Mouse (Mus musculus): ENCODE data around the gene Car2. TPM values are rescaled to one million over a fixed set of nuclear protein-coding genes. Genes with fewer than 3 reads are reported as not detected.

Gene Car2
- polyA plus RNA-seq, 1 experiment from 2014 or later = 65.2 TPM

DNA sequence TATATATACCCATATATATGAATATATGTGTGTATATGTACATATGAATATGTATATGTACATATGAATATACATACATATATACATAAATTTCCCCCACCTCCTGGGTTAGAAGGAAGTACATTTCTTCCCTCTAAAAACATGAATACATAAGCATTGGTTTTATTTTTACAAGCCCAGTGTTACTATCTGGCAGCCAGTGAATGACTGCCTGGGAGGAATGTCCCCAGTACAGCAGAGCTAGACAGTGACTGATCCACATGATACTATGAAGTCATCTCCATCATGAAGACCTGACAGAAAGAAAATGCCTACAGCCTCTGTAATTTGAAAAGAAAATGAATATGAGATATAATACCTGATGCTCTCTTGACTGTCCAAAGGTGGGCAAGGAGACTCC, 1.2 kb upstream of the Car2 start:
- Histone ChIP-seq H3K27me3 (ENCODE audit: low read depth, poor library complexity, severe bottlenecking) (peaks cover 28% of the 10 kb centered on the region), H3K9me3 (replicated peaks) (no peaks in the 10 kb centered on the region), H3K36me3 (no peaks in the 10 kb centered on the region), H3K4me1 (peaks cover 3% of the 10 kb centered on the region), H3K4me3 (no peak overlapping the region), H3K27ac (no peak overlapping the region)
- no peak for DNase-seq (ENCODE audit: low spot score)

DNA sequence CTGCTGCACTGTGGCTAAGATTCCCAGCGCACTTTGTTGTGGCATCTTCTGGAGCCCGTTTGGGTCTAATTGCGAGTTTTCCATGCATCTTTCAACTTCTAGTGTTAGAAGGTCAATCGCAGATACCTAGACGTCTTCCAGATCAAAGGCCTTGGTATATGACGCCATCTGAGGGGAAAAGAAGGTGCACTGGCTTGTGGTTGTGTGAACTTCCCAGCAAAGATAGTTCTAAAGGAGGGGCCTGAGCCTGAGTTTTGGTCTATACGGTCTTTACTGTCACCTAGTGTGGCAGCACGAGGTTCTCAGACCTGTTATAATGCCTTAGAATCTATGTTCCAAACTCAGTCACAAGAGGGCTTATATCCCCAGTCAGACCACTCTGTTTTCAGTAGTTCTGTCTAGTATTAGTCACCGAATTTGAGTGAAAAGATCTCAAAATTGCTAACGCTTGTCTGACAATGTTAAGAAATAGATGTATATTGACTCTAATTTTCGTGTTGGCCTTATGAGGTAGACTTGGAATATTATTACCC, 1.1 kb downstream of the Car2 start:
- Histone ChIP-seq H3K27me3 (ENCODE audit: low read depth, poor library complexity, severe bottlenecking) (peaks cover 28% of the 10 kb centered on the region), H3K4me1 (peaks cover 3% of the 10 kb centered on the region; the same call in 1 of the 2 replicates), H3K27ac (no peak overlapping the region), H3K36me3 (no peaks in the 10 kb centered on the region), H3K9me3 (replicated peaks) (no peaks in the 10 kb centered on the region), H3K4me3 (peak overlapping the region; percentile 74)
- no peak for DNase-seq (ENCODE audit: low spot score)
- 41% methylated on average over 11 of the region's 11 CpGs for WGBS

DNA sequence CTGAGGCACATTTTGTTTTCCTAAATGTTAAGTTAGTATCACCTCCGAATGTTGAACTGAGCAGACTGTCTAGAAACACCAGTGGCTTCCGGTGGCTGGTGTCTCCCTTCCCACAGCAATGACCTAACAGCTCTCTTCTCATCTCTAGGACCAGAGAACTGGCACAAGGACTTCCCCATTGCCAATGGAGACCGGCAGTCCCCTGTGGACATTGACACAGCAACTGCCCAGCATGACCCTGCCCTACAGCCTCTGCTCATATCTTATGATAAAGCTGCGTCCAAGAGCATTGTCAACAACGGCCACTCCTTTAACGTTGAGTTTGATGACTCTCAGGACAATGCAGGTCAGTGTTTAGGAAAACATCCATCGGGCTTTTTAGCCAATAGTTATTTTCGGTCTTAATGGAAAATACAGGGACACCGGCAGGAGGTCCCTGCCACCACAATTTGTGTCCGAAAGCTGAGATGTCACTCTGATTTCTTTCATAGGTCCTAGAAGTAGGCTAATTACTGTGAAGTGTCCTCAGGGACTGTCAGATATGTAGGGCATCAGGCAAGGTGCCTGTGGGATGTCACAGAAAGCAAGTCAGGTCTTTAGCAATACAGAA, 1.7 kb downstream of the Car2 start:
- WGBS = 83% methylated on average over 10 of the region's 10 CpGs
- Histone ChIP-seq H3K27me3 (ENCODE audit: low read depth, poor library complexity, severe bottlenecking) (peaks cover 28% of the 10 kb centered on the region), H3K9me3 (replicated peaks) (no peaks in the 10 kb centered on the region), H3K36me3 (no peaks in the 10 kb centered on the region), H3K4me1 (peaks cover 3% of the 10 kb centered on the region; the same call in 1 of the 2 replicates), H3K4me3 (no peak overlapping the region), H3K27ac (no peak overlapping the region)
- no peak for DNase-seq (ENCODE audit: low spot score)

DNA sequence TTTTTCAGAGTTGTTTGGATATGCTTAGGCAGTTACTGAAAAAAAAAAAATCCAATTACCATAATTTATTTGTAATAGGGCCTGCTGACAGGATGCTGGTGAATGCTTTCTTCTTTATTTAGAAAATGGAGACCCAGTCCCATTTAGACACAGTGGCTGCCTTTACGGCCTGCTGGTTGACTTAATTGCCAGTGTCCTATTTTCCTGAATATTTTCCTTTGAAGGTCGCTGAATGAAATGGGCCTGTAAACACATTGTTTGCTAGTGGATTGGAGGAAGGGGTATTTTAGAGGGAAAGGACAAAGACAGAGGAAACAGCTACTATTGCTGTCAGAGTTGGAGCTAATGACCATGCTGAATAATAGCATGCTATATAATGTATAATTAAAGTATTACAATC, 2.5 kb downstream of the Car2 start:
- H3K4me1 ChIP-seq = peaks cover 3% of the 10 kb centered on the region; the same call in 1 of the 2 replicates
- no peak overlapping the region; the same call in 1 of the 2 replicates for H3K4me3 ChIP-seq
- H3K9me3 ChIP-seq (replicated peaks) = no peaks in the 10 kb centered on the region
- H3K27ac ChIP-seq = no peak overlapping the region
- H3K36me3 ChIP-seq = no peaks in the 10 kb centered on the region
- 50% methylated on average over 2 of the region's 2 CpGs for WGBS
- H3K27me3 ChIP-seq (ENCODE audit: low read depth, poor library complexity, severe bottlenecking) = peaks cover 28% of the 10 kb centered on the region
- DNase-seq (ENCODE audit: low spot score) = no peak

DNA sequence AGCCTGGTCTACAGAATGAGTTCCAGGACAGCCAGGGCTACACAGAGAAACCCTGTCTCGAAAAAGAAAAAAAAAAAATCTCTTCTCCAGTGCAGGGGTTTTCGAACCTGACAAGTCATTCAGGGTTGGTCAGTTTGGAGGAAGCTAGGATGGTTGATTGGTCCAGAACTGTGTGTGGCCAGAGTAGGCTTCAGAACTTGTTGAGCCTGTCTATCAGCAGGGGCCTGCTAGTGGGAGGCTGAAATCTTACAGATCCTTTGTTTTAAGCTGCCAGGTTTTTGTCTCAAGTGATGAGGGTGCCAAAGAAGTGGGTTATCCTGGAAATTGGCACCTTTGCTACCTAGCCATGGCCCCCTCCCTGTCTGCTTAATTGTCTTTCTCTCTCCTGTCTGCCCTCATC, 3.0 kb downstream of the Car2 start:
- Histone ChIP-seq H3K4me1 (peaks cover 3% of the 10 kb centered on the region; the same call in 1 of the 2 replicates), H3K36me3 (no peaks in the 10 kb centered on the region), H3K4me3 (no peak overlapping the region), H3K9me3 (replicated peaks) (no peaks in the 10 kb centered on the region), H3K27ac (no peak overlapping the region), H3K27me3 (ENCODE audit: low read depth, poor library complexity, severe bottlenecking) (peaks cover 28% of the 10 kb centered on the region)
- 65% methylated on average over 2 of the region's 2 CpGs for WGBS
- no peak for DNase-seq (ENCODE audit: low spot score)

DNA sequence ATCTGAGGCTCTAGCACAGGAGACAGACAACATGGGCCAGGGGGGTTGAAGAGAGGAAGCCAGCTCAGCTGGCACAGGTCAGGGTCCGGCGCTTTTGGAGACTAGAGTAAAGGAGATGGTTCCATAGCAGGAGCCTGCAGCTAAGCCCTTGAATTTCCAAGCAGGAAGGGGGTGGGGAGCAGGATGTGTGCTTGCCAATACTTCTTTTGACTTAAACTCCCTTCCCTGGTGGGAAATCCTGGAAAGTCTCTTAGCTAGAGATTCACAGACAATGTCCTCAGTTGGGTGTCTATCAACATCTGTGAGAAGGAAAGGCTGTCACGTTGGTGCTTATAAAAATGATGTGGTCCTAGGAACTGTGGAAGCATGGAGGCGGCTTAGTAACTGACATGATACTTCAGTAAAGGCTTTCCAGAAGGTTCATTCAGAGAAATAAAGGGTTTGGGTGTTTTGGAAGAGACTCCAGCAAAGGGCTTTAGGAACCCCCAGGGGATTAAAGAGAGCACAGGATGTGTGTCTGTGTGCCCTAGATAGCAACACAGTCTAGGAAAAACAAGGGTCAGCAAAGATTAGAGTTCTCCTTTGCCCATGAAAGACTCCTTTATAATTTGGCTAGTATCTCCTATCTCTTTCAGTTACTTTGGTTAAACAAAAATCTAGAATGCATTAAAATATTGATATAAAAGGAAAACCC, 3.8 kb downstream of the Car2 start:
- H3K27me3 ChIP-seq (ENCODE audit: low read depth, poor library complexity, severe bottlenecking) = peaks cover 27% of the 10 kb centered on the region
- H3K9me3 ChIP-seq (replicated peaks) = no peaks in the 10 kb centered on the region
- WGBS = 56% methylated on average over 4 of the region's 4 CpGs
- no peak for DNase-seq (ENCODE audit: low spot score)
- no peaks in the 10 kb centered on the region for H3K36me3 ChIP-seq
- H3K27ac ChIP-seq = no peak overlapping the region
- peaks cover 3% of the 10 kb centered on the region; the same call in 1 of the 2 replicates for H3K4me1 ChIP-seq
- H3K4me3 ChIP-seq = no peak overlapping the region

DNA sequence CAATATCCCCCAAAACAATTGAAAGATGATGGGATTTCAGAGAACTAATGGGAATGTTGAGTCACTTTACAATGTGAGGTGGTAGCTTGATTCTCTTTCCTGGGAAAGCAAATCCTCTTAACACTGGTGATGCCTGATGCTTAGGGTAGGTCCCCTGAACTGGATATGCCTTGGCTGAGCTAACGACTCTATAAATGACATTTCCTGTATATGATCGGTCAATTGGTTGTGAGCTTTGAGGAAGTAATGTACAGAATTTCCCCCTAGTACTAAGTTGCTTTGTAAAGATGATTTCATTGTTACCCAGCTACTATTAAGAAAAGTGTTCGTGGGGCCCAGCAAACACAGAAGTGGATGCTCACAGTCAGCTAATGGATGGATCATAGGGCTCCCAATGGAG, 6.9 kb downstream of the Car2 start:
- Histone ChIP-seq H3K27ac (no peak overlapping the region), H3K27me3 (ENCODE audit: low read depth, poor library complexity, severe bottlenecking) (peaks cover 3% of the 10 kb centered on the region), H3K4me3 (no peak overlapping the region), H3K9me3 (replicated peaks) (no peaks in the 10 kb centered on the region), H3K36me3 (no peaks in the 10 kb centered on the region), H3K4me1 (no peaks in the 10 kb centered on the region)
- 89% methylated on average over 3 of the region's 3 CpGs for WGBS
- DNase-seq (ENCODE audit: low spot score) = no peak

DNA sequence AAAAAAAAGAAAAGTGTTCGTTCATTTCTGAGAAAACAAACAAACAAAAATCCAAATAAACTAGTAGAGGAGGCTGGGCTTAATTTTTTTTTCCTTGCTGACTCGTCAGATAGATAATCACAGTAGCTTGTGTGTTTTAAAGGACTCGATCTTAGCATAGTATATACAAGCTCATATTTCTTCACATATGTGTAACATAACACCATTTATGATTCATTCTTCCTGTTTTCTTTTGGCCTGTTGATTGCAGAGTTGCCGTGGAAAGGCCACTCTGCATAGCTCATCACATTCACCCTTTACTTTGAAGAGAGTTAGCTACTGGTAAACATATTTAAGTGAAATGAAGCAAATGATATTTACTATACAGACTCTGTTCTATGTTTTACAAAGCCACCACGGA, 7.6 kb downstream of the Car2 start:
- Histone ChIP-seq H3K27ac (no peak overlapping the region), H3K27me3 (ENCODE audit: low read depth, poor library complexity, severe bottlenecking) (no peaks in the 10 kb centered on the region), H3K36me3 (no peaks in the 10 kb centered on the region), H3K4me3 (no peak overlapping the region), H3K4me1 (no peaks in the 10 kb centered on the region), H3K9me3 (replicated peaks) (no peaks in the 10 kb centered on the region)
- 84% methylated on average over 5 of the region's 5 CpGs for WGBS
- no peak for DNase-seq (ENCODE audit: low spot score)

DNA sequence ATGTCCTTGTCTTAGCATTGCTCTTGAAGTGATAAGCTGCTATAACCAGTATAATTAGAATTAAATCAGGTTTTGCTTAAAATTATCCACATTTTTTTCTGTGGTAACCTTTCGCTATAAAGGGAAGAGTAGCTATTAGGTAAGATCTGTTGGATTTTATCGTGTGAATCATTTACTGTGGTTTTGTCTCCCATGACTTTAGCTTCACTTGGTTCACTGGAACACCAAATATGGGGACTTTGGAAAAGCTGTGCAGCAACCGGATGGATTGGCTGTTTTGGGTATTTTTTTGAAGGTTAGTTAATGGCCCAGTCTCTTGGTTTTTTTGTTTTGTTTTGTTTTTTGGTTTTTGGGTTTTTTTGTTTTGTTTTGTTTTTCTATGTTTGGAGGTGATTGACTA, 9.3 kb downstream of the Car2 start:
- DNase-seq (ENCODE audit: low spot score) = no peak
- WGBS = 97% methylated on average over 3 of the region's 3 CpGs
- H3K9me3 ChIP-seq (replicated peaks) = no peaks in the 10 kb centered on the region
- H3K4me1 ChIP-seq = no peaks in the 10 kb centered on the region
- H3K27me3 ChIP-seq (ENCODE audit: low read depth, poor library complexity, severe bottlenecking) = no peaks in the 10 kb centered on the region
- H3K4me3 ChIP-seq = no peak overlapping the region
- H3K27ac ChIP-seq = no peak overlapping the region
- H3K36me3 ChIP-seq = no peaks in the 10 kb centered on the region

DNA sequence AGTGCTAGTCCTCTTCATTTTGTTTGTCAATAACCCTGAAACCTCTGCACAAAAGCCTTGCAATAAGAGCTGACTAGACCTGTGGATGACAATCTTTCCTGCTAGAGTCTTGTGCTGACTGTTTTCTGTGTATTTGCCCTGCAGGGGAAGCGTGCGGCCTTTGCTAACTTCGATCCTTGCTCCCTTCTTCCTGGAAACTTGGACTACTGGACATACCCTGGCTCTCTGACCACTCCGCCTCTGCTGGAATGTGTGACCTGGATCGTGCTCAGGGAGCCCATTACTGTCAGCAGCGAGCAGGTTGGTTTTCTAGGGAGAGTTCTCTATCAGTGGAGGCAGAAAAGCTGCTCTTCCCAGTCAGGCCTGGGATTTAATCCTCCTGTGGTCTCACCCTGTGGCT, 11.7 kb downstream of the Car2 start:
- Histone ChIP-seq H3K36me3 (no peaks in the 10 kb centered on the region), H3K9me3 (replicated peaks) (no peaks in the 10 kb centered on the region), H3K27me3 (ENCODE audit: low read depth, poor library complexity, severe bottlenecking) (no peaks in the 10 kb centered on the region), H3K27ac (no peak overlapping the region), H3K4me3 (no peak overlapping the region), H3K4me1 (no peaks in the 10 kb centered on the region)
- DNase-seq (ENCODE audit: low spot score) = no peak
- 81% methylated on average over 6 of the region's 6 CpGs for WGBS

DNA sequence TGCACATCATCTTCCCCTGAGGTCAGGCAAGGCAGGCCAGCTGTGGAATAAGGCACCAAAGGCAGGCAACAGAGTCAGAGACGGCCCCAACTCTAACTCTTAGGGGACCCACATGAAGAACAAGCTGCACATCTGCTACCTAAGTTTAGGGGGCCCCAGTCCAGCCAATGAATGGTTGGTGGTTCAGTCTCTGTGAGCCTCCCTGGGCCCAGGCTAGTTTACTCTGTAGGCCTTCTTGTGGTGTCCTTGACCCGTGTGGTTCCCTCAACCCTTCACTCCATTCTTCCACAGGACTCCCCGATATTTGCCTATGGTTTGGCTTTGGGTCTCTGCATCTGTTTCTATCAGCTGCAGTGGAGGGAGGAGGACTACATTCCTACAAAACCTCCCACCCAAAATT, 17.3 kb downstream of the Car2 start:
- H3K4me3 ChIP-seq = no peak overlapping the region
- H3K36me3 ChIP-seq = no peaks in the 10 kb centered on the region
- H3K27ac ChIP-seq = no peak overlapping the region
- 93% methylated on average over 3 of the region's 3 CpGs for WGBS
- H3K27me3 ChIP-seq (ENCODE audit: low read depth, poor library complexity, severe bottlenecking) = no peaks in the 10 kb centered on the region
- no peak for DNase-seq (ENCODE audit: low spot score)
- H3K4me1 ChIP-seq = no peaks in the 10 kb centered on the region
- no peaks in the 10 kb centered on the region for H3K9me3 ChIP-seq (replicated peaks)

DNA sequence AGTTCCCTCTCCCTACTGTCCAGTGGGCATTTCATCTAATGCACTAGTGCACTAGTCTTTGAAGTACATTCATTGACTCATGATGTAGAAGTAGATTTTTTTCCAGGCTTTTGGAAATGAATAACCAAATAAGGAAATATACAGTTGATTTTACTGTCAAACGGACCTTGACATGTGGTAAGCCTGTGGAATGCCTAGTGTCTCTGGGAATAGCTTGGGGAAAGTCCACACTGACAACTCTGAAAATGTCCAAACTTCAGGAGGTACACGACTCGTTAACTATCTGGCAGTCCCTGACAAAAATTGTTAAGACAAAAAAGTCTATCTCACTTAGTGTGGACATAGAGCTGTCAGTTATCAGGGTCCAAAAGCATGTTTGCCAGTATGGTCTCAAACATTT, 18.1 kb downstream of the Car2 start:
- H3K9me3 ChIP-seq (replicated peaks) = no peaks in the 10 kb centered on the region
- no peaks in the 10 kb centered on the region for H3K4me1 ChIP-seq
- whole genome bisulfite sequencing = 89% methylated on average over 3 of the region's 3 CpGs

DNA sequence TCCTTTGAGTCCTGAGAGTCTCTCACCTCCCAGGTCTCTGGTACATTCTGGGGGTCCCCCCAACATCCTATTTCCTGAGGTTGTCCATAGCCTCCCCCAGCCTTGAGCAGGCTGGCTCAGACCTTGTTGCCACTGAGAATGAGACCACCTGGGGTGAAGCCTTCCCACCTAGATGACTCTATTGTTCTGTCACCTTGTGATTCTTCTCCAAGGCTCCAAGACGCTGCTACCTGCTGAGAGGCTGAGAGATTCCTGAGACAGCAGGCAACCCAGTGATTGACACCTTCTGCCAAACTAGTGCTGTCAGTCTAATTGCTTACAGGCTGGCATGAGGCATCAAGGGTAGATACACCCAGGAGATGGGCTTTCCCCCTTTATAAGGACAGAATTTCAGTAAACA, 21.2 kb downstream of the Car2 start:
- Histone ChIP-seq H3K9me3 (replicated peaks) (no peaks in the 10 kb centered on the region), H3K4me1 (no peaks in the 10 kb centered on the region), H3K27ac (no peak overlapping the region), H3K36me3 (no peaks in the 10 kb centered on the region), H3K27me3 (ENCODE audit: low read depth, poor library complexity, severe bottlenecking) (no peaks in the 10 kb centered on the region), H3K4me3 (no peak overlapping the region)
- WGBS = 21% methylated on average over 1 of the region's 1 CpGs
- no peak for DNase-seq (ENCODE audit: low spot score)

More for the DNA sequence above, 18.1 kb downstream of the Car2 start:
- H3K27me3 ChIP-seq (ENCODE audit: low read depth, poor library complexity, severe bottlenecking) = no peaks in the 10 kb centered on the region
- H3K27ac ChIP-seq = no peak overlapping the region
- H3K4me3 ChIP-seq = no peak overlapping the region
- H3K36me3 ChIP-seq = no peaks in the 10 kb centered on the region
- no peak for DNase-seq (ENCODE audit: low spot score)

Data from limb, embryonic 10.5 days (tissue).